Mouse (Mus musculus) limb, embryonic 14.5 days (tissue): ENCODE results near the gene Dpysl5. TPM values are rescaled to one million over a fixed set of nuclear protein-coding genes. Genes with fewer than 3 reads are reported as not detected.

Experiments used
- ATAC-seq: fragments of 200-750 bp; cut with Nextera tagmentation; 2 replicates; pipeline ENCODE4 v1.8.0; 2017; ENCODE audit warnings: low read depth, moderate number of reproducible peaks, moderate TSS enrichment; ENCODE audit not compliant: low FRiP score
- DNase-seq: peaks from one replicate; pipeline ENCODE4 v3.0.0-alpha.2; 2015; ENCODE audit warnings: low spot score
- H3K27ac ChIP-seq: fragments of 300-500 bp; sonication (generic); replicated peaks from 2 replicates; pipeline ENCODE4 v1.5.1; 2014; ENCODE audit warnings: low read depth, mild to moderate bottlenecking, low read length, moderate library complexity, mixed read lengths
- H3K27me3 ChIP-seq: fragments of 300-500 bp; sonication (generic); 2 replicates; pipeline ENCODE4 v1.6.1; 2014; ENCODE audit warnings: low read length, mixed read lengths; ENCODE audit not compliant: control insufficient read depth, insufficient read depth
- H3K36me3 ChIP-seq: fragments of 300-500 bp; sonication (generic); 2 replicates; pipeline ENCODE4 v1.6.1; 2014; ENCODE audit warnings: mild to moderate bottlenecking, low read length, moderate library complexity, mixed read lengths; ENCODE audit not compliant: control insufficient read depth, insufficient read depth
- H3K4me1 ChIP-seq: fragments of 300-500 bp; sonication (generic); 2 replicates; pipeline ENCODE4 v1.6.1; 2014; ENCODE audit warnings: antibody characterized with exemption, low read length, mixed read lengths; ENCODE audit not compliant: control insufficient read depth, insufficient read depth
- H3K4me2 ChIP-seq: fragments of 300-500 bp; sonication (generic); replicated peaks from 2 replicates; pipeline ENCODE4 v1.6.1; 2014; ENCODE audit warnings: low read depth, mild to moderate bottlenecking, low read length, moderate library complexity; ENCODE audit not compliant: severe bottlenecking
- H3K4me3 ChIP-seq: fragments of 300-500 bp; sonication (generic); replicated peaks from 2 replicates; pipeline ENCODE4 v1.5.1; 2014; ENCODE audit warnings: low read length
- H3K9ac ChIP-seq: fragments of 300-500 bp; sonication (generic); 2 replicates; pipeline ENCODE4 v1.6.1; 2014; ENCODE audit warnings: mild to moderate bottlenecking, low read depth, low read length, moderate library complexity; ENCODE audit not compliant: severe bottlenecking
- H3K9me3 ChIP-seq: fragments of 300-500 bp; sonication (generic); 2 replicates; pipeline ENCODE4 v1.6.1; 2016; ENCODE audit warnings: low read length; ENCODE audit not compliant: control insufficient read depth
- POLR2A ChIP-seq: fragments of 200-500 bp; IDR thresholded peaks from 2 replicates; pipeline ENCODE4 v1.8.0; 2012; ENCODE audit warnings: inconsistent platforms, mild to moderate bottlenecking, moderate library complexity, borderline replicate concordance; ENCODE audit not compliant: insufficient read depth, insufficient read length; ENCODE audit errors: extremely low read depth
- WGBS: fragments of 180-500 bp; shearing (Covaris S2); extraction: QIAGEN DNeasy Blood & Tissue Kit; methylation state at CpG from one replicate; pipeline ENCODE4 v1.1.7; 2014; 5-methylcytosine and 5-hydroxymethylcytosine counted together
- polyA plus RNA-seq, 2 experiments: library from polyadenylated mRNA; depleted of rRNA in 1 of 2; stranded (reverse) in 1 of 2; unstranded in 1 of 2; fragments of >200 nt; fragmentation: Nextera tagmentation in 1 of 2; extraction: Ambion mirVana in 1 of 2; gene quantifications; 2 replicates each; pipeline versions ENCODE4 v1.2.1 to v1.2.3; 2012 to 2014

Dpysl5 gene
- polyA plus RNA-seq, 2 experiments: 4.6 to 9.2 TPM

GRCm38 (mm10) chr5:30667686-30668085 lies 43.7 kb upstream of the Dpysl5 start:
- no peaks in the 10 kb centered on the region for H3K9me3 ChIP-seq
- no peak for ATAC-seq
- no peaks in the 10 kb centered on the region for H3K27me3 ChIP-seq
- H3K9ac ChIP-seq: peak overlapping the region; percentile 71
- peak overlapping the region; percentile 65 for H3K4me3 ChIP-seq
- no peak for DNase-seq
- no peak overlapping the region for H3K27ac ChIP-seq
- no peak for TF ChIP-seq POLR2A
- 8% methylated on average over 3 of the region's 3 CpGs for WGBS
- H3K4me2 ChIP-seq: peak overlapping the region; percentile 63
- H3K36me3 ChIP-seq: peaks cover 36% of the 10 kb centered on the region
- peaks cover 10% of the 10 kb centered on the region; the same call in 1 of the 2 replicates for H3K4me1 ChIP-seq

GRCm38 (mm10) chr5:30668637-30669495 lies 42.5 kb upstream of the Dpysl5 start:
- ATAC-seq (no peak), DNase-seq (no peak)
- H3K36me3 ChIP-seq: peaks cover 48% of the 10 kb centered on the region
- no peak overlapping the region for H3K27ac ChIP-seq
- peaks cover 10% of the 10 kb centered on the region; the same call in 1 of the 2 replicates for H3K4me1 ChIP-seq
- H3K9me3 ChIP-seq: no peaks in the 10 kb centered on the region
- TF ChIP-seq POLR2A: no peak
- H3K4me2 ChIP-seq: no peak overlapping the region
- no peak overlapping the region for H3K9ac ChIP-seq
- WGBS: 92% methylated on average over 9 of the region's 9 CpGs
- no peaks in the 10 kb centered on the region for H3K27me3 ChIP-seq
- H3K4me3 ChIP-seq: no peak overlapping the region

DNA sequence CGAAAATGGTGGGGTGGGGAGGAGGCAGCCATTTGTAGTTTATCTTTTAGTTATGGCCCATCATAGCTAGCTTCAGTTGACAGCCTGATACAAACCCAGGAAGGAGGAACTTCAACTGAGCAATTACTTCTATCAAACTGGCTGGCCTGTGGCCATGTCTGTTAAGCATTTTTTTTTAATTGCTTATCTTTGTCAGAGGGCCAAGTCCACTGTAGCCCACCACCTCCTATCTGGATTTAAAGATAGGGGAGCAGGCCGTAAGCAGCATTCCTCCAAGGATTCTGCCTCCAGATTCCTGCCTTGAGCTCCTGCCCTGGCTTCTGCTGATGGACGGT lies 41.9 kb upstream of the Dpysl5 start:
- TF ChIP-seq POLR2A: no peak
- 95% methylated on average over 3 of the region's 3 CpGs for WGBS
- no peak overlapping the region for H3K9ac ChIP-seq
- no peak for ATAC-seq
- no peaks in the 10 kb centered on the region for H3K27me3 ChIP-seq
- peaks cover 10% of the 10 kb centered on the region; the same call in 1 of the 2 replicates for H3K4me1 ChIP-seq
- H3K4me2 ChIP-seq: no peak overlapping the region
- H3K36me3 ChIP-seq: peaks cover 54% of the 10 kb centered on the region
- no peaks in the 10 kb centered on the region for H3K9me3 ChIP-seq
- H3K27ac ChIP-seq: no peak overlapping the region
- no peak for DNase-seq
- H3K4me3 ChIP-seq: no peak overlapping the region

DNA sequence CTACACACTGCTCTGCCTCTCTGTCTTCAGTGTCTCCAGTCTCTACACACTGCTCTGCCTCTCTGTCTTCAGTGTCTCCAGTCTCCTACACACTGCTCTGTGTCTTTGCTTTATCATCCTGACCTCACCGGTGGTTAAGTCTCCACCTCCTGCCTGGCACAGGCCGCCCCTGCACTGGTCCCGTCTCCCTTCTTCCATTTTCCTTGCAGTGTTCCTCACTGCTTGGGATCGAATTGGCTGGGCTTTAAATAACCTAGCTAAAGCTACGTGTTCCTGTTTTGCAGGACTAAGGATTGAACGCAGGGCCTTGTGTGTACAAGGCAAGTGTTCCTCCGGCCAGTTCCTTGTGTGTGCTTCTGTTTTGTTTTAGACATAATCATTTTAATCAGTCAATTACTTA lies 41.3 kb upstream of the Dpysl5 start:
- 90% methylated on average over 7 of the region's 7 CpGs for WGBS
- Histone ChIP-seq H3K9ac (no peak overlapping the region), H3K27me3 (no peaks in the 10 kb centered on the region), H3K4me1 (peaks cover 10% of the 10 kb centered on the region; the same call in 1 of the 2 replicates), H3K4me3 (no peak overlapping the region), H3K36me3 (peaks cover 57% of the 10 kb centered on the region), H3K9me3 (no peaks in the 10 kb centered on the region), H3K27ac (no peak overlapping the region), H3K4me2 (no peak overlapping the region)
- DNase-seq (no peak), ATAC-seq (no peak)
- no peak for TF ChIP-seq POLR2A

DNA sequence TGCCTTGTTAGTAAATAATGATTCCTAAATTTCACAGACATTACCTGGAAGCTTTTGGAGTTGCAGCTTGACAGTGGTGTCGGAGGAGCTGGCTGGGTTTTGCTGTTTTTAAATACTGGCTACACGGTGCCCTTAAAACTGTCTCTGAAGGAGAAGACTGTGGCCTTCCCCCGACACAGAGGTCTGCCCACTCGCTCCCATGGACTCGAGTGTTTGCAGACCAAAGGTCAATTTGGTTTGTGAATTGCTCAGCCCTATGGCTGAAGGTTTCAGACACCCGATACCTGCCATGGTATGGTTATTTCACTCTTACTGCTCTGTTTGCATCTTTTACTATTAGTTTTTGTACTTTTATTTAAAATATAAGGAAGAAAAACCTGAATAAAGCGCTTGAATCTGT lies 37.4 kb upstream of the Dpysl5 start:
- TF ChIP-seq POLR2A: no peak
- no peak overlapping the region for H3K9ac ChIP-seq
- H3K4me3 ChIP-seq: no peak overlapping the region
- H3K9me3 ChIP-seq: no peaks in the 10 kb centered on the region
- H3K27ac ChIP-seq: no peak overlapping the region
- no peaks in the 10 kb centered on the region for H3K4me1 ChIP-seq
- H3K4me2 ChIP-seq: no peak overlapping the region
- H3K36me3 ChIP-seq: peaks cover 69% of the 10 kb centered on the region
- no peaks in the 10 kb centered on the region for H3K27me3 ChIP-seq
- 85% methylated on average over 7 of the region's 7 CpGs for WGBS
- DNase-seq (no peak), ATAC-seq (no peak)
